Mouse (Mus musculus) heart, adult 11 months (tissue): Measurements from ENCODE around the gene LTO1.
"Not testable (repeated sequence)": the region's sequence is repeated elsewhere in the genome, so short reads cannot be mapped to it uniquely, and the experiment has no call there.

Experiments
- DNase-seq: peaks from one replicate; pipeline ENCODE4 v3.0.0; 2022

The LTO1 gene

GRCm38 (mm10) chr7:144914948-144915750, at the start of gene LTO1:
Gene LTO1 (plus strand): TSS chr7:144915100.
- DNase-seq = peak; percentile 99

GRCm38 (mm10) chr7:144867161-144867560, 47.7 kb upstream of the LTO1 start:
- DNase-seq = no peak

- DNase-seq = no peak
These were observed 47.3 kb upstream of the LTO1 start for GRCm38 (mm10) chr7:144867602-144868001.

GRCm38 (mm10) chr7:144872420-144872819, 42.5 kb upstream of the LTO1 start:
- DNase-seq = peak; percentile 87

- peak; percentile 82 for DNase-seq
These were observed 41.7 kb upstream of the LTO1 start for GRCm38 (mm10) chr7:144873160-144873559.

- peak; percentile 71 for DNase-seq
These were observed 40.7 kb upstream of the LTO1 start for GRCm38 (mm10) chr7:144874226-144874625.

- no peak for DNase-seq
These were observed 36.5 kb upstream of the LTO1 start for GRCm38 (mm10) chr7:144878401-144878800.

GRCm38 (mm10) chr7:144883106-144883505, 31.8 kb upstream of the LTO1 start:
- DNase-seq = no peak

GRCm38 (mm10) chr7:144887672-144888071, 27.2 kb upstream of the LTO1 start:
- DNase-seq = no peak

- no peak for DNase-seq
These were observed 26.2 kb upstream of the LTO1 start for GRCm38 (mm10) chr7:144888564-144889299.

- DNase-seq = not testable (repeated sequence)
These were observed 24.2 kb upstream of the LTO1 start for GRCm38 (mm10) chr7:144890661-144891060.

- no peak for DNase-seq
These were observed 23.0 kb upstream of the LTO1 start for GRCm38 (mm10) chr7:144891863-144892262.

GRCm38 (mm10) chr7:144892322-144892721, 22.6 kb upstream of the LTO1 start:
- no peak for DNase-seq

- no peak for DNase-seq
These were observed 20.7 kb upstream of the LTO1 start for GRCm38 (mm10) chr7:144894191-144894590.

- no peak for DNase-seq
These were observed 20.2 kb upstream of the LTO1 start for GRCm38 (mm10) chr7:144894706-144895105.

GRCm38 (mm10) chr7:144895305-144896111, 19.4 kb upstream of the LTO1 start:
- peak; percentile 95 for DNase-seq

GRCm38 (mm10) chr7:144896294-144897218, 18.3 kb upstream of the LTO1 start, which contains the start of gene Fgf15:
Gene Fgf15 (plus strand): TSS chr7:144896531.
- DNase-seq = peak; percentile 91

- no peak for DNase-seq
These were observed 16.4 kb upstream of the LTO1 start for GRCm38 (mm10) chr7:144898506-144898905.

GRCm38 (mm10) chr7:144905514-144905913, 9.4 kb upstream of the LTO1 start:
- DNase-seq = not testable (repeated sequence)

GRCm38 (mm10) chr7:144906708-144907397, 8.0 kb upstream of the LTO1 start:
- DNase-seq = no peak

- DNase-seq = no peak
These were observed 7.1 kb upstream of the LTO1 start for GRCm38 (mm10) chr7:144907793-144908192.
